Mouse (Mus musculus) erythroid progenitor cell, adult 5-6 weeks (primary cell): ENCODE data around the gene Syt1. TPM values are rescaled to one million over a fixed set of nuclear protein-coding genes. Genes with fewer than 3 reads are reported as not detected.

ENCODE experiments used
- ATAC-seq: replicated peaks from 2 replicates; pipeline ENCODE4 v1.8.0; 2016; ENCODE audit warnings: moderate number of reproducible peaks, mild to moderate bottlenecking, moderate TSS enrichment, inconsistent platforms; ENCODE audit not compliant: poor library complexity, low FRiP score, severe bottlenecking
- total RNA-seq, 2 experiments: library from RNA; stranded (forward) in 1 of 2; stranded (reverse) in 1 of 2; fragments of 150-400 nt in 1 of 2; fragments of 186-747, 209-891 nt in 1 of 2; gene quantifications; 2 replicates each; pipeline versions ENCODE4 v1.2.3 to v1.2.4; 2015 to 2017; ENCODE audit warnings: low replicate concordance in 2 of 2

Syt1 gene
- total RNA-seq, 2 experiments from 2014 or later: not detected

- no peak for ATAC-seq
Observed at GRCm38 (mm10) chr10:108658300-108658699, 352.5 kb downstream of the Syt1 start.

GRCm38 (mm10) chr10:108657669-108658068, 353.1 kb downstream of the Syt1 start:
- no peak for ATAC-seq

GRCm38 (mm10) chr10:108656898-108657297, 353.9 kb downstream of the Syt1 start:
- ATAC-seq: no peak

GRCm38 (mm10) chr10:108655074-108655473, 355.7 kb downstream of the Syt1 start:
- no peak for ATAC-seq

- no peak for ATAC-seq
Observed at GRCm38 (mm10) chr10:108652831-108653230, 358.0 kb downstream of the Syt1 start.

GRCm38 (mm10) chr10:108652066-108652465, 358.7 kb downstream of the Syt1 start:
- ATAC-seq: no peak

GRCm38 (mm10) chr10:108649174-108649573, 361.6 kb downstream of the Syt1 start:
- ATAC-seq: no peak

- no peak for ATAC-seq
Observed at GRCm38 (mm10) chr10:108643915-108644314, 366.9 kb downstream of the Syt1 start.

- no peak for ATAC-seq
Observed at GRCm38 (mm10) chr10:108638095-108638494, 372.7 kb downstream of the Syt1 start.

- ATAC-seq: no peak
Observed at GRCm38 (mm10) chr10:108636086-108636485, 374.7 kb downstream of the Syt1 start.

GRCm38 (mm10) chr10:108635616-108636015, 375.2 kb downstream of the Syt1 start:
- no peak for ATAC-seq

GRCm38 (mm10) chr10:108630841-108631240, 379.9 kb downstream of the Syt1 start:
- no peak for ATAC-seq

GRCm38 (mm10) chr10:108626404-108626803, 384.4 kb downstream of the Syt1 start:
- no peak for ATAC-seq

- ATAC-seq: no peak
Observed at GRCm38 (mm10) chr10:108623002-108623401, 387.8 kb downstream of the Syt1 start.

- ATAC-seq: no peak
Observed at GRCm38 (mm10) chr10:108619861-108620260, 390.9 kb downstream of the Syt1 start.

- no peak for ATAC-seq
Observed at GRCm38 (mm10) chr10:108619217-108619616, 391.6 kb downstream of the Syt1 start.

- no peak for ATAC-seq
Observed at GRCm38 (mm10) chr10:108610057-108610644, 400.6 kb downstream of the Syt1 start.

GRCm38 (mm10) chr10:108601672-108602412, 408.9 kb downstream of the Syt1 start:
- no peak for ATAC-seq

- no peak for ATAC-seq
Observed at GRCm38 (mm10) chr10:108600693-108601092, 410.1 kb downstream of the Syt1 start.

- no peak for ATAC-seq
Observed at GRCm38 (mm10) chr10:108597385-108597784, 413.4 kb downstream of the Syt1 start.

GRCm38 (mm10) chr10:108596162-108596927, 414.4 kb downstream of the Syt1 start:
- ATAC-seq: no peak; the same call in 1 of the 2 replicates
